Mouse (Mus musculus): ENCODE results near the gene Kcnq2. TPM values are rescaled to one million over a fixed set of nuclear protein-coding genes. Genes with fewer than 3 reads are reported as not detected.

Gene Kcnq2
- polyA plus RNA-seq, 1 experiment = not detected

- Histone ChIP-seq H3K4me2 (ENCODE audit: low read depth) (no peak overlapping the region), H3K27me3 (ENCODE audit: control insufficient read depth, insufficient read depth, insufficient read length) (peaks cover 54% of the 10 kb centered on the region), H3K79me2 (ENCODE audit: control insufficient read depth, insufficient read depth) (no peaks in the 10 kb centered on the region), H3K36me3 (ENCODE audit: control insufficient read depth, insufficient read depth) (no peaks in the 10 kb centered on the region), H3ac (ENCODE audit: control insufficient read depth, insufficient read length) (no peak overlapping the region), H3K4me3 (no peak overlapping the region)
- TF ChIP-seq USF1 (IDR thresholded peaks at IDR 0.05; ENCODE audit: low read depth) (no peak), MYOD1 (IDR thresholded peaks at IDR 0.05; ENCODE audit: control insufficient read depth in 1 of 3, insufficient read length in 2 of 3, low read depth in 2 of 3) (no peak), SRF (IDR thresholded peaks at IDR 0.05; ENCODE audit: control insufficient read depth, insufficient read length, low read depth) (no peak), TCF12 (IDR thresholded peaks at IDR 0.05; ENCODE audit: insufficient read depth, poor library complexity, severe bottlenecking) (no peak), E2F4 (IDR thresholded peaks at IDR 0.05; ENCODE audit: insufficient read depth) (no peak), MAX (IDR thresholded peaks at IDR 0.05; ENCODE audit: low read depth) (no peak), TCF3 (IDR thresholded peaks at IDR 0.05; ENCODE audit: insufficient read length, low read depth) (no peak), MYOG (IDR thresholded peaks at IDR 0.05; ENCODE audit: control insufficient read depth in 1 of 3, insufficient read depth in 1 of 3, insufficient read length in 2 of 3, low read depth in 2 of 3) (no peak), CEBPB (IDR thresholded peaks at IDR 0.05; ENCODE audit: insufficient read depth, poor library complexity, severe bottlenecking) (no peak), POLR2AphosphoS2 (IDR thresholded peaks at IDR 0.05; ENCODE audit: insufficient read length, low read depth) (no peak), POLR2A (IDR thresholded peaks at IDR 0.05; ENCODE audit: insufficient read length, low read depth) (no peak), REST (IDR thresholded peaks at IDR 0.05; ENCODE audit: insufficient read depth, insufficient read length) (no peak)
Observed at GRCm38 (mm10) chr2:181154361-181154760, 19.3 kb upstream of the Kcnq2 start.

- Histone ChIP-seq H3K27me3 (ENCODE audit: control insufficient read depth, insufficient read depth, insufficient read length) (peaks cover 59% of the 10 kb centered on the region), H3K4me3 (no peak overlapping the region), H3K4me2 (ENCODE audit: low read depth) (no peak overlapping the region), H3K79me2 (ENCODE audit: control insufficient read depth, insufficient read depth) (no peaks in the 10 kb centered on the region), H3K36me3 (ENCODE audit: control insufficient read depth, insufficient read depth) (no peaks in the 10 kb centered on the region), H3ac (ENCODE audit: control insufficient read depth, insufficient read length) (no peak overlapping the region)
- TF ChIP-seq MYOD1 (IDR thresholded peaks at IDR 0.05; ENCODE audit: control insufficient read depth in 1 of 3, insufficient read length in 2 of 3, low read depth in 2 of 3) (no peak), POLR2AphosphoS2 (IDR thresholded peaks at IDR 0.05; ENCODE audit: insufficient read length, low read depth) (no peak), MAX (IDR thresholded peaks at IDR 0.05; ENCODE audit: low read depth) (no peak), TCF12 (IDR thresholded peaks at IDR 0.05; ENCODE audit: insufficient read depth, poor library complexity, severe bottlenecking) (no peak), E2F4 (IDR thresholded peaks at IDR 0.05; ENCODE audit: insufficient read depth) (no peak), SRF (IDR thresholded peaks at IDR 0.05; ENCODE audit: control insufficient read depth, insufficient read length, low read depth) (no peak)
Observed at GRCm38 (mm10) chr2:181153837-181154236, 18.7 kb upstream of the Kcnq2 start.

GRCm38 (mm10) chr2:181153131-181153530 is 18.0 kb upstream of the Kcnq2 start:
- Histone ChIP-seq H3K79me2 (ENCODE audit: control insufficient read depth, insufficient read depth) (no peaks in the 10 kb centered on the region), H3ac (ENCODE audit: control insufficient read depth, insufficient read length) (no peak overlapping the region), H3K4me3 (no peak overlapping the region), H3K36me3 (ENCODE audit: control insufficient read depth, insufficient read depth) (no peaks in the 10 kb centered on the region), H3K4me2 (ENCODE audit: low read depth) (no peak overlapping the region), H3K27me3 (ENCODE audit: control insufficient read depth, insufficient read depth, insufficient read length) (peaks cover 63% of the 10 kb centered on the region)
- no peak for TF ChIP-seq TCF12 (IDR thresholded peaks at IDR 0.05; ENCODE audit: insufficient read depth, poor library complexity, severe bottlenecking)
- no peak for TF ChIP-seq POLR2A (IDR thresholded peaks at IDR 0.05; ENCODE audit: insufficient read length, low read depth)
- no peak for TF ChIP-seq USF1 (IDR thresholded peaks at IDR 0.05; ENCODE audit: low read depth)
- no peak for TF ChIP-seq MAX (IDR thresholded peaks at IDR 0.05; ENCODE audit: low read depth)
- no peak for TF ChIP-seq TCF3 (IDR thresholded peaks at IDR 0.05; ENCODE audit: insufficient read length, low read depth)
- TF ChIP-seq REST (IDR thresholded peaks at IDR 0.05; ENCODE audit: insufficient read depth, insufficient read length) = no peak
- no peak for TF ChIP-seq SRF (IDR thresholded peaks at IDR 0.05; ENCODE audit: control insufficient read depth, insufficient read length, low read depth)
- TF ChIP-seq MYOG (IDR thresholded peaks at IDR 0.05; ENCODE audit: control insufficient read depth in 1 of 3, insufficient read depth in 1 of 3, insufficient read length in 2 of 3, low read depth in 2 of 3) = no peak
- no peak for TF ChIP-seq CEBPB (IDR thresholded peaks at IDR 0.05; ENCODE audit: insufficient read depth, poor library complexity, severe bottlenecking)
- no peak for TF ChIP-seq MYOD1 (IDR thresholded peaks at IDR 0.05; ENCODE audit: control insufficient read depth in 1 of 3, insufficient read length in 2 of 3, low read depth in 2 of 3)
- no peak for TF ChIP-seq POLR2AphosphoS2 (IDR thresholded peaks at IDR 0.05; ENCODE audit: insufficient read length, low read depth)
- no peak for TF ChIP-seq E2F4 (IDR thresholded peaks at IDR 0.05; ENCODE audit: insufficient read depth)

- peaks cover 66% of the 10 kb centered on the region for H3K27me3 ChIP-seq (ENCODE audit: control insufficient read depth, insufficient read depth, insufficient read length)
- no peak overlapping the region for H3K4me2 ChIP-seq (ENCODE audit: low read depth)
- H3K4me3 ChIP-seq = no peak overlapping the region
- TF ChIP-seq MAX (IDR thresholded peaks at IDR 0.05; ENCODE audit: low read depth) (no peak), MYOG (IDR thresholded peaks at IDR 0.05; ENCODE audit: control insufficient read depth in 1 of 3, insufficient read depth in 1 of 3, insufficient read length in 2 of 3, low read depth in 2 of 3) (no peak), REST (IDR thresholded peaks at IDR 0.05; ENCODE audit: insufficient read depth, insufficient read length) (no peak), SRF (IDR thresholded peaks at IDR 0.05; ENCODE audit: control insufficient read depth, insufficient read length, low read depth) (no peak), POLR2A (IDR thresholded peaks at IDR 0.05; ENCODE audit: insufficient read length, low read depth) (no peak), TCF3 (IDR thresholded peaks at IDR 0.05; ENCODE audit: insufficient read length, low read depth) (no peak), POLR2AphosphoS2 (IDR thresholded peaks at IDR 0.05; ENCODE audit: insufficient read length, low read depth) (no peak), E2F4 (IDR thresholded peaks at IDR 0.05; ENCODE audit: insufficient read depth) (no peak), CEBPB (IDR thresholded peaks at IDR 0.05; ENCODE audit: insufficient read depth, poor library complexity, severe bottlenecking) (no peak), TCF12 (IDR thresholded peaks at IDR 0.05; ENCODE audit: insufficient read depth, poor library complexity, severe bottlenecking) (no peak), USF1 (IDR thresholded peaks at IDR 0.05; ENCODE audit: low read depth) (no peak)
- no peak overlapping the region for H3ac ChIP-seq (ENCODE audit: control insufficient read depth, insufficient read length)
- H3K36me3 ChIP-seq (ENCODE audit: control insufficient read depth, insufficient read depth) = no peaks in the 10 kb centered on the region
- no peaks in the 10 kb centered on the region for H3K79me2 ChIP-seq (ENCODE audit: control insufficient read depth, insufficient read depth)
Observed at GRCm38 (mm10) chr2:181152701-181153100, 17.6 kb upstream of the Kcnq2 start.

- TF ChIP-seq REST (IDR thresholded peaks at IDR 0.05; ENCODE audit: insufficient read depth, insufficient read length) (no peak), MAX (IDR thresholded peaks at IDR 0.05; ENCODE audit: low read depth) (no peak), USF1 (IDR thresholded peaks at IDR 0.05; ENCODE audit: low read depth) (no peak), SRF (IDR thresholded peaks at IDR 0.05; ENCODE audit: control insufficient read depth, insufficient read length, low read depth) (no peak), MYOG (IDR thresholded peaks at IDR 0.05; ENCODE audit: control insufficient read depth in 1 of 3, insufficient read depth in 1 of 3, insufficient read length in 2 of 3, low read depth in 2 of 3) (no peak), POLR2AphosphoS2 (IDR thresholded peaks at IDR 0.05; ENCODE audit: insufficient read length, low read depth) (no peak), TCF3 (IDR thresholded peaks at IDR 0.05; ENCODE audit: insufficient read length, low read depth) (no peak), TCF12 (IDR thresholded peaks at IDR 0.05; ENCODE audit: insufficient read depth, poor library complexity, severe bottlenecking) (no peak), E2F4 (IDR thresholded peaks at IDR 0.05; ENCODE audit: insufficient read depth) (no peak), MYOD1 (IDR thresholded peaks at IDR 0.05; ENCODE audit: control insufficient read depth in 1 of 3, insufficient read length in 2 of 3, low read depth in 2 of 3) (no peak)
- Histone ChIP-seq H3K4me2 (ENCODE audit: low read depth) (no peak overlapping the region), H3K27me3 (ENCODE audit: control insufficient read depth, insufficient read depth, insufficient read length) (peaks cover 61% of the 10 kb centered on the region), H3ac (ENCODE audit: control insufficient read depth, insufficient read length) (no peak overlapping the region), H3K79me2 (ENCODE audit: control insufficient read depth, insufficient read depth) (no peaks in the 10 kb centered on the region), H3K36me3 (ENCODE audit: control insufficient read depth, insufficient read depth) (no peaks in the 10 kb centered on the region), H3K4me3 (no peak overlapping the region)
Observed at GRCm38 (mm10) chr2:181150281-181150680, 15.2 kb upstream of the Kcnq2 start.
